9 mouse cellular contexts compared by ENCODE assay signal in genomic region chr10:78323214-78323880, GRCm38 (mm10). TPM values are rescaled to one million over a fixed set of nuclear protein-coding genes. Genes with fewer than 3 reads are reported as not detected.
A peak's percentile ranks its signal among the peaks of the same experiment; 100 is the strongest.
DNase-seq lines count a peak whose midpoint lies in the region; ATAC-seq lines count a peak whose summit lies in the region.
"Had no signal": no experiment of that assay in that cellular context is flagged by ENCODE, and none has a peak within 500 bp of the region (broad histone marks: within the 10 kb centered on the region; RNA-seq: fewer than 3 reads in every experiment).

No protein-coding gene starts in this region.

- H3K4me1 ChIP-seq in heart, embryonic 10.5 days, result peaks cover 32% of the 10 kb centered on the region
- peaks cover 35% of the 10 kb centered on the region for H3K4me1 ChIP-seq in intestine, embryonic 16.5 days (ENCODE audit: control insufficient read depth, insufficient read depth, low read length)
- H3K4me1 ChIP-seq: neural tube, embryonic 12.5 days had no signal

- DNase-seq in heart, embryonic 10.5 days (ENCODE audit: low spot score), result no peak
- DNase-seq in heart, postnatal 25 days (ENCODE audit: low spot score), result no peak
- DNase-seq in ZHBTc4 (ENCODE audit: low read depth, low spot score), result peak; percentile 13
- DNase-seq in cerebellum, adult 9-10 months, result peak; percentile 91
- no peak for DNase-seq in lung, postnatal 10 days
- no peak for DNase-seq in c-Kit-positive CD71-positive TER-119-positive erythroid progenitor cells, embryonic 14.5 days (ENCODE audit: low spot score)
- DNase-seq in adrenal gland, postnatal 4 days (ENCODE audit: low spot score in 2 of 2), result no peak

- no peaks in the 10 kb centered on the region for H3K27me3 ChIP-seq in heart, embryonic 10.5 days (ENCODE audit: insufficient read depth, poor library complexity, severe bottlenecking)
- no peaks in the 10 kb centered on the region for H3K27me3 ChIP-seq in intestine, embryonic 16.5 days (replicated peaks; ENCODE audit: control insufficient read depth, insufficient read depth, low read length)
- H3K27me3 ChIP-seq: neural tube, embryonic 12.5 days had no signal

- peaks cover 11% of the 10 kb centered on the region; the same call in 1 of the 2 replicates for H3K36me3 ChIP-seq in heart, embryonic 10.5 days
- H3K36me3 ChIP-seq in intestine, embryonic 16.5 days (ENCODE audit: control insufficient read depth, insufficient read depth, low read length), result 0 out of 2 replicates have a peak, but pooled peaks cover 2% of the 10 kb centered on the region

- no peak overlapping the region for H3K9ac ChIP-seq in intestine, embryonic 16.5 days (ENCODE audit: low read depth, low read length)
- H3K9ac ChIP-seq: neural tube, embryonic 12.5 days had no signal

- H3K27ac ChIP-seq in heart, embryonic 10.5 days, result peak overlapping the region; percentile 42; the same call in 1 of the 2 replicates
- peak overlapping the region; percentile 89 for H3K27ac ChIP-seq in intestine, embryonic 16.5 days (ENCODE audit: low read length)
- H3K27ac ChIP-seq: neural tube, embryonic 12.5 days had no signal

- ATAC-seq in intestine, embryonic 16.5 days, result peak; percentile 19; the same call in 1 of the 2 replicates

- H3K4me2 ChIP-seq in intestine, embryonic 16.5 days (ENCODE audit: low read depth, low read length), result no peak overlapping the region; the same call in 1 of the 2 replicates
- H3K4me2 ChIP-seq: neural tube, embryonic 12.5 days had no signal

- WGBS in heart, embryonic 10.5 days, result 42% methylated on average over 7 of the region's 7 CpGs
- 48% methylated on average over 7 of the region's 7 CpGs for WGBS in intestine, embryonic 16.5 days

- H3K9me3 ChIP-seq in heart, embryonic 10.5 days, result no peaks in the 10 kb centered on the region
- no peaks in the 10 kb centered on the region for H3K9me3 ChIP-seq in intestine, embryonic 16.5 days (ENCODE audit: control insufficient read depth, low read length)
- H3K9me3 ChIP-seq: neural tube, embryonic 12.5 days had no signal

- intact Hi-C loops in heart, postnatal 25 days (cut with DNase I), result loop anchor here (5.0 kb wide), 2 partner anchors 34 to 41 kb away; no protein-coding TSS in a partner anchor

- H3K4me3 ChIP-seq in heart, embryonic 10.5 days, result no peak overlapping the region
- H3K4me3 ChIP-seq in intestine, embryonic 16.5 days (ENCODE audit: low read length), result no peak overlapping the region
- H3K4me3 ChIP-seq: neural tube, embryonic 12.5 days had no signal

RNA-seq across cellular contexts. Expression of gene Agpat3, which starts 28.9 kb away (rescaled TPM):
- 43.7 and 44.2 TPM in 2 replicates for polyA plus RNA-seq in heart, embryonic 10.5 days (2016; fragmentation: Nextera tagmentation; extraction: Ambion mirVana)
- 100 to 1,000 TPM; 204 to 227 TPM for total RNA-seq in heart, postnatal 25 days (2021)
- polyA plus RNA-seq in intestine, embryonic 16.5 days (2015; fragmentation: Nextera tagmentation; extraction: Ambion mirVana), result 30.0 and 42.5 TPM in 2 replicates
- 100 to 1,000 TPM; 203 to 217 TPM for total RNA-seq in adrenal gland, postnatal 4 days (2021)

Comparison
In these comparisons a context has a peak if more than half of its experiments do, and no peak if none do; other contexts are left out.
1. DNase-seq: peak in ZHBTc4 (single experiment) and cerebellum, adult 9-10 months (single experiment); none in heart, embryonic 10.5 days (single experiment), heart, postnatal 25 days (single experiment), lung, postnatal 10 days (single experiment), c-Kit-positive CD71-positive TER-119-positive erythroid progenitor cells, embryonic 14.5 days (single experiment) and adrenal gland, postnatal 4 days (0 of 2).